Mouse (Mus musculus): ENCODE results near the gene Csrp3. TPM values are rescaled to one million over a fixed set of nuclear protein-coding genes. Genes with fewer than 3 reads are reported as not detected.

Csrp3 gene
- polyA plus RNA-seq, 1 experiment from 2014 or later = 101 TPM

- 87% methylated on average over 18 of the region's 18 CpGs for WGBS
Measured at GRCm38 (mm10) chr7:48867576-48867975, 19.7 kb upstream of the Csrp3 start.

GRCm38 (mm10) chr7:48864671-48865458 lies 17.0 kb upstream of the Csrp3 start:
- H3K27ac ChIP-seq (replicated peaks) = no peak overlapping the region
- no peaks in the 10 kb centered on the region for H3K27me3 ChIP-seq
- 83% methylated on average over 9 of the region's 9 CpGs for WGBS
- peaks cover 34% of the 10 kb centered on the region for H3K36me3 ChIP-seq
- no peak for ATAC-seq (ENCODE audit: insufficient number of reproducible peaks, low FRiP score, low TSS enrichment, low read depth)
- H3K4me1 ChIP-seq = no peaks in the 10 kb centered on the region
- H3K4me3 ChIP-seq (replicated peaks) = no peak overlapping the region
- H3K9me3 ChIP-seq (replicated peaks) = no peaks in the 10 kb centered on the region
- no peak overlapping the region for H3K9ac ChIP-seq
- H3K4me2 ChIP-seq (replicated peaks) = no peak overlapping the region

More at GRCm38 (mm10) chr7:48867576-48867975, 19.7 kb upstream of the Csrp3 start:
- ATAC-seq (ENCODE audit: insufficient number of reproducible peaks, low FRiP score, low TSS enrichment, low read depth) = no peak
- Histone ChIP-seq H3K4me2 (replicated peaks) (no peak overlapping the region), H3K27me3 (no peaks in the 10 kb centered on the region), H3K4me3 (replicated peaks) (no peak overlapping the region), H3K27ac (replicated peaks) (no peak overlapping the region), H3K9me3 (replicated peaks) (no peaks in the 10 kb centered on the region), H3K9ac (no peak overlapping the region), H3K36me3 (peaks cover 61% of the 10 kb centered on the region), H3K4me1 (no peaks in the 10 kb centered on the region)

- H3K27me3 ChIP-seq = no peaks in the 10 kb centered on the region
- no peaks in the 10 kb centered on the region for H3K9me3 ChIP-seq (replicated peaks)
- H3K4me1 ChIP-seq = no peaks in the 10 kb centered on the region
- H3K27ac ChIP-seq (replicated peaks) = no peak overlapping the region
- no peak overlapping the region for H3K4me3 ChIP-seq (replicated peaks)
- H3K4me2 ChIP-seq (replicated peaks) = no peak overlapping the region
- no peak overlapping the region for H3K9ac ChIP-seq
- ATAC-seq (ENCODE audit: insufficient number of reproducible peaks, low FRiP score, low TSS enrichment, low read depth) = no peak
- H3K36me3 ChIP-seq = peaks cover 29% of the 10 kb centered on the region
Measured at GRCm38 (mm10) chr7:48864199-48864598, 16.4 kb upstream of the Csrp3 start.

GRCm38 (mm10) chr7:48861796-48862195 lies 14.0 kb upstream of the Csrp3 start:
- H3K4me3 ChIP-seq (replicated peaks) = no peak overlapping the region
- 82% methylated on average over 4 of the region's 4 CpGs for WGBS
- no peaks in the 10 kb centered on the region for H3K27me3 ChIP-seq
- H3K27ac ChIP-seq (replicated peaks) = no peak overlapping the region
- no peaks in the 10 kb centered on the region for H3K9me3 ChIP-seq (replicated peaks)
- H3K36me3 ChIP-seq = peaks cover 15% of the 10 kb centered on the region
- no peaks in the 10 kb centered on the region for H3K4me1 ChIP-seq
- H3K4me2 ChIP-seq (replicated peaks) = no peak overlapping the region
- no peak for ATAC-seq (ENCODE audit: insufficient number of reproducible peaks, low FRiP score, low TSS enrichment, low read depth)
- H3K9ac ChIP-seq = no peak overlapping the region

- 49% methylated on average over 1 of the region's 1 CpGs for WGBS
- Histone ChIP-seq H3K4me3 (replicated peaks) (no peak overlapping the region), H3K9me3 (replicated peaks) (no peaks in the 10 kb centered on the region), H3K9ac (no peak overlapping the region), H3K27me3 (no peaks in the 10 kb centered on the region), H3K27ac (replicated peaks) (no peak overlapping the region), H3K36me3 (peaks cover 8% of the 10 kb centered on the region), H3K4me1 (no peaks in the 10 kb centered on the region), H3K4me2 (replicated peaks) (no peak overlapping the region)
- no peak for ATAC-seq (ENCODE audit: insufficient number of reproducible peaks, low FRiP score, low TSS enrichment, low read depth)
Measured at GRCm38 (mm10) chr7:48860948-48861347, 13.1 kb upstream of the Csrp3 start.

- H3K4me1 ChIP-seq = no peaks in the 10 kb centered on the region
- H3K4me3 ChIP-seq (replicated peaks) = no peak overlapping the region
- H3K9ac ChIP-seq = no peak overlapping the region
- H3K36me3 ChIP-seq = no peaks in the 10 kb centered on the region
- no peaks in the 10 kb centered on the region for H3K27me3 ChIP-seq
- ATAC-seq (ENCODE audit: insufficient number of reproducible peaks, low FRiP score, low TSS enrichment, low read depth) = no peak
- WGBS = 85% methylated on average over 4 of the region's 4 CpGs
- no peak overlapping the region for H3K27ac ChIP-seq (replicated peaks)
- no peak overlapping the region for H3K4me2 ChIP-seq (replicated peaks)
- no peaks in the 10 kb centered on the region for H3K9me3 ChIP-seq (replicated peaks)
Measured at GRCm38 (mm10) chr7:48859362-48859761, 11.5 kb upstream of the Csrp3 start.

GRCm38 (mm10) chr7:48858257-48858656 lies 10.4 kb upstream of the Csrp3 start:
- no peaks in the 10 kb centered on the region for H3K27me3 ChIP-seq
- H3K4me3 ChIP-seq (replicated peaks) = no peak overlapping the region
- H3K4me2 ChIP-seq (replicated peaks) = no peak overlapping the region
- H3K36me3 ChIP-seq = no peaks in the 10 kb centered on the region
- 62% methylated on average over 1 of the region's 1 CpGs for WGBS
- no peaks in the 10 kb centered on the region for H3K9me3 ChIP-seq (replicated peaks)
- H3K4me1 ChIP-seq = no peaks in the 10 kb centered on the region
- no peak overlapping the region for H3K9ac ChIP-seq
- ATAC-seq (ENCODE audit: insufficient number of reproducible peaks, low FRiP score, low TSS enrichment, low read depth) = no peak
- no peak overlapping the region for H3K27ac ChIP-seq (replicated peaks)

- 94% methylated on average over 3 of the region's 3 CpGs for WGBS
- Histone ChIP-seq H3K36me3 (no peaks in the 10 kb centered on the region), H3K4me1 (no peaks in the 10 kb centered on the region), H3K27ac (replicated peaks) (no peak overlapping the region), H3K27me3 (no peaks in the 10 kb centered on the region), H3K9me3 (replicated peaks) (no peaks in the 10 kb centered on the region), H3K4me3 (replicated peaks) (no peak overlapping the region), H3K4me2 (replicated peaks) (no peak overlapping the region), H3K9ac (no peak overlapping the region)
- no peak for ATAC-seq (ENCODE audit: insufficient number of reproducible peaks, low FRiP score, low TSS enrichment, low read depth)
Measured at GRCm38 (mm10) chr7:48855461-48855860, 7.6 kb upstream of the Csrp3 start.

GRCm38 (mm10) chr7:48853496-48853895 lies 5.7 kb upstream of the Csrp3 start:
- Histone ChIP-seq H3K4me2 (replicated peaks) (no peak overlapping the region), H3K27ac (replicated peaks) (no peak overlapping the region), H3K4me3 (replicated peaks) (no peak overlapping the region), H3K27me3 (no peaks in the 10 kb centered on the region), H3K9me3 (replicated peaks) (no peaks in the 10 kb centered on the region), H3K36me3 (no peaks in the 10 kb centered on the region), H3K9ac (no peak overlapping the region), H3K4me1 (no peaks in the 10 kb centered on the region)
- WGBS = 83% methylated on average over 13 of the region's 13 CpGs
- no peak for ATAC-seq (ENCODE audit: insufficient number of reproducible peaks, low FRiP score, low TSS enrichment, low read depth)

GRCm38 (mm10) chr7:48851529-48852104 lies 3.8 kb upstream of the Csrp3 start:
- Histone ChIP-seq H3K4me2 (replicated peaks) (no peak overlapping the region), H3K4me1 (no peaks in the 10 kb centered on the region), H3K36me3 (no peaks in the 10 kb centered on the region), H3K27me3 (no peaks in the 10 kb centered on the region), H3K4me3 (replicated peaks) (no peak overlapping the region), H3K9ac (no peak overlapping the region), H3K27ac (replicated peaks) (no peak overlapping the region), H3K9me3 (replicated peaks) (no peaks in the 10 kb centered on the region)
- no peak for ATAC-seq (ENCODE audit: insufficient number of reproducible peaks, low FRiP score, low TSS enrichment, low read depth)
- WGBS = 83% methylated on average over 6 of the region's 6 CpGs

GRCm38 (mm10) chr7:48846755-48847154 lies 1.1 kb downstream of the Csrp3 start:
- WGBS = 65% methylated on average over 6 of the region's 6 CpGs
- H3K27ac ChIP-seq (replicated peaks) = no peak overlapping the region
- H3K9me3 ChIP-seq (replicated peaks) = no peaks in the 10 kb centered on the region
- ATAC-seq (ENCODE audit: insufficient number of reproducible peaks, low FRiP score, low TSS enrichment, low read depth) = no peak
- H3K36me3 ChIP-seq = no peaks in the 10 kb centered on the region
- H3K4me1 ChIP-seq = no peaks in the 10 kb centered on the region
- H3K27me3 ChIP-seq = no peaks in the 10 kb centered on the region
- H3K4me3 ChIP-seq (replicated peaks) = no peak overlapping the region
- H3K4me2 ChIP-seq (replicated peaks) = no peak overlapping the region
- H3K9ac ChIP-seq = no peak overlapping the region
